In the genomic region with DNA sequence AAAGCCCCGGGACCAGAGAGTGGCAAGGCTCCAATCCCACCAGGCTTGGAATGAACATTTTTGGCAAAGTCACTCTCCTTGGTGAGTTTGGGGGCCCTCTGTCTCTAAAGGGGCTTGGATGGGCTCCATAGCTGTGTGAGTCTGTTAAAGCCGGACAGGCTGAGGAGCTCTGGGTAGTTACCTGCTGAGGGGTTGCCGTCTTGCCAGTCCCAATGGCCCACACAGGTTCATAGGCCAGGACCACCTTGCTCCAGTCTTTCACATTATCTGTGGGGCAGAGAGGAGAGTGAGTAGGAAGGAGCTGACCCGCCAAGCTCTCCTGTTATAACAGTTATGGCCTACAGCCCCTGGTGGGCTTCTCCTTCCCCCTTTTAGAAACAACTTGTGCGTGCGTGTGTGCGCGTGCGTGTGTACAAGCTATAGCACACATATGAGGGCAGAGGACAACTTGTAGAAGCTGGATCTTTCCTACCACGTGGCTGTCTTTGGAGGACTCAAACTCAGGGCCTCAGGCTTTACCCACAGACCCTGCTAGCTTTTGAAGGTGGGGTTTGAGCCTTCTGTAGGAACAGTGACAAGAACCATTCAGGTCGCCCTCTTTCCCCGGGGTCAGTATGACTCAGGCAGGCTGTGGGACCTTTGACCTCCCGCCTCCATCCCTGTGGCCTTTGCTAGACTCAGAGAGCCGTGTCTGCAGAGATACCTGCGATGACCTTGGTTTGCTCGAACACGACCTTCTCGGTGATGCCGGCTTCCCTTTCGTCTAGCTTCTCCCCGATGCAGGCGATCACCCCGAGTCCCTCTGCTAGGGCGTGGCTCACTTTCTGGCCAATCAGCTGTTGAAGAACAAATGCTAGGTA, we compare ENCODE assay signal across 8 mouse cellular contexts. TPM values are rescaled to one million over a fixed set of nuclear protein-coding genes. Genes with fewer than 3 reads are reported as not detected.
DNase-seq lines count a peak whose midpoint lies in the region; ATAC-seq lines count a peak whose summit lies in the region.

No protein-coding gene starts in this region.

- H3K27me3 ChIP-seq in embryonic facial prominence, embryonic 12.5 days = no peaks in the 10 kb centered on the region
- H3K27me3 ChIP-seq in intestine, embryonic 14.5 days (replicated peaks; ENCODE audit: control insufficient read depth, insufficient read depth, low read length) = no peaks in the 10 kb centered on the region
- H3K27me3 ChIP-seq in midbrain, embryonic 15.5 days (replicated peaks) = no peaks in the 10 kb centered on the region

- H3K4me1 ChIP-seq in embryonic facial prominence, embryonic 12.5 days = peaks cover 33% of the 10 kb centered on the region
- H3K4me1 ChIP-seq in intestine, embryonic 14.5 days (replicated peaks; ENCODE audit: control insufficient read depth, insufficient read depth, low read length) = peaks cover 35% of the 10 kb centered on the region
- H3K4me1 ChIP-seq in midbrain, embryonic 15.5 days = peaks cover 39% of the 10 kb centered on the region

- peak overlapping the region; percentile 88 for H3K4me3 ChIP-seq in embryonic facial prominence, embryonic 12.5 days
- H3K4me3 ChIP-seq in intestine, embryonic 14.5 days (ENCODE audit: low read depth, low read length) = peak overlapping the region; percentile 71
- peak overlapping the region; percentile 59; the same call in 1 of the 2 replicates for H3K4me3 ChIP-seq in midbrain, embryonic 15.5 days

- peaks cover 41% of the 10 kb centered on the region for H3K36me3 ChIP-seq in embryonic facial prominence, embryonic 12.5 days
- peaks cover 46% of the 10 kb centered on the region for H3K36me3 ChIP-seq in intestine, embryonic 14.5 days (ENCODE audit: control insufficient read depth, insufficient read depth, low read length)
- H3K36me3 ChIP-seq in midbrain, embryonic 15.5 days (replicated peaks) = peaks cover 4% of the 10 kb centered on the region; the same call in 1 of the 2 replicates

- no peak overlapping the region for H3K9ac ChIP-seq in embryonic facial prominence, embryonic 12.5 days
- peak overlapping the region; percentile 84 for H3K9ac ChIP-seq in intestine, embryonic 14.5 days (ENCODE audit: low read length)
- H3K9ac ChIP-seq in midbrain, embryonic 15.5 days = no peak overlapping the region

- intact Hi-C loops in left cerebral cortex, postnatal 36 days (cut with DNase I) = loop anchor here (2.0 kb wide), 1 partner anchor 43 kb away; the partner anchor contains the start of gene Eno2

- DNase-seq in kidney, adult 9 months = peak; percentile 48
- no peak for DNase-seq in kidney, postnatal 10 days
- DNase-seq in intestine, embryonic 14.5 days (ENCODE audit: low spot score) = no peak
- no peak for DNase-seq in layer of hippocampus, adult 9-11 months
- DNase-seq in left cerebral cortex, postnatal 36 days (ENCODE audit: low spot score in 2 of 2) = no peak

- peak overlapping the region; percentile 61 for H3K4me2 ChIP-seq in embryonic facial prominence, embryonic 12.5 days (replicated peaks)
- H3K4me2 ChIP-seq in intestine, embryonic 14.5 days (ENCODE audit: low read length) = peak overlapping the region; percentile 95
- H3K4me2 ChIP-seq in midbrain, embryonic 15.5 days = peak overlapping the region; percentile 87

- WGBS in embryonic facial prominence, embryonic 12.5 days = 80% methylated on average over 24 of the region's 24 CpGs
- WGBS in intestine, embryonic 14.5 days = 73% methylated on average over 24 of the region's 24 CpGs
- 84% methylated on average over 24 of the region's 24 CpGs for WGBS in midbrain, embryonic 15.5 days

- H3K9me3 ChIP-seq in embryonic facial prominence, embryonic 12.5 days = no peaks in the 10 kb centered on the region
- no peaks in the 10 kb centered on the region for H3K9me3 ChIP-seq in intestine, embryonic 14.5 days (ENCODE audit: control insufficient read depth, low read length)
- no peaks in the 10 kb centered on the region for H3K9me3 ChIP-seq in midbrain, embryonic 15.5 days

- no peak for ATAC-seq in embryonic facial prominence, embryonic 12.5 days (ENCODE audit: insufficient number of reproducible peaks, insufficient read depth, low FRiP score, low TSS enrichment)
- no peak for ATAC-seq in intestine, embryonic 14.5 days (replicated peaks; ENCODE audit: low FRiP score, low TSS enrichment, low read depth)
- ATAC-seq in midbrain, embryonic 15.5 days (replicated peaks) = no peak
- no peak for ATAC-seq in monocyte, adult 5-6 weeks (replicated peaks; ENCODE audit: insufficient number of reproducible peaks, low FRiP score, low TSS enrichment, poor library complexity, severe bottlenecking)

- H3K27ac ChIP-seq in embryonic facial prominence, embryonic 12.5 days = 0 out of 2 replicates have a peak overlapping the region, but pooled peaks have one; percentile 12
- H3K27ac ChIP-seq in intestine, embryonic 14.5 days (ENCODE audit: low read depth) = no peak overlapping the region; the same call in 1 of the 2 replicates
- no peak overlapping the region for H3K27ac ChIP-seq in midbrain, embryonic 15.5 days

RNA-seq across cellular contexts. Expression of gene Tpi1, which starts 2.2 kb away (rescaled TPM):
- 615 and 621 TPM in 2 replicates for polyA plus RNA-seq in embryonic facial prominence, embryonic 12.5 days (2016; fragmentation: Nextera tagmentation; extraction: Ambion mirVana)
- polyA plus RNA-seq in intestine, embryonic 14.5 days (2014; fragmentation: Nextera tagmentation; extraction: Ambion mirVana) = 1,059 and 1,108 TPM in 2 replicates
- 383 and 391 TPM in 2 replicates for polyA plus RNA-seq in midbrain, embryonic 15.5 days (2015; fragmentation: Nextera tagmentation; extraction: Ambion mirVana)
- 71.9 to 103 TPM (median 88.6 TPM) in 3 replicates for total RNA-seq in monocyte, adult 5-6 weeks (2017)
- 100 to 1,000 TPM; 736 to 850 TPM for total RNA-seq in left cerebral cortex, postnatal 36 days (2021)

RNA-seq across cellular contexts. Expression of gene Spsb2, which starts 3.5 kb away (rescaled TPM):
- 7.8 and 10.5 TPM in 2 replicates for polyA plus RNA-seq in embryonic facial prominence, embryonic 12.5 days (2016; fragmentation: Nextera tagmentation; extraction: Ambion mirVana)
- 7.3 and 7.4 TPM in 2 replicates for polyA plus RNA-seq in intestine, embryonic 14.5 days (2014; fragmentation: Nextera tagmentation; extraction: Ambion mirVana)
- 8.8 and 10.1 TPM in 2 replicates for polyA plus RNA-seq in midbrain, embryonic 15.5 days (2015; fragmentation: Nextera tagmentation; extraction: Ambion mirVana)
- total RNA-seq in monocyte, adult 5-6 weeks (2017) = 8.2 to 11.2 TPM (median 10.4 TPM) in 3 replicates
- total RNA-seq in left cerebral cortex, postnatal 36 days (2021) = 1 to 10 TPM; 4.9 TPM

RNA-seq across cellular contexts. Expression of gene Usp5, which starts 17.4 kb away (rescaled TPM):
- polyA plus RNA-seq in embryonic facial prominence, embryonic 12.5 days (2016; fragmentation: Nextera tagmentation; extraction: Ambion mirVana) = 191 and 197 TPM in 2 replicates
- 126 and 127 TPM in 2 replicates for polyA plus RNA-seq in intestine, embryonic 14.5 days (2014; fragmentation: Nextera tagmentation; extraction: Ambion mirVana)
- polyA plus RNA-seq in midbrain, embryonic 15.5 days (2015; fragmentation: Nextera tagmentation; extraction: Ambion mirVana) = 233 and 234 TPM in 2 replicates
- 34.6 to 45.5 TPM (median 35.5 TPM) in 3 replicates for total RNA-seq in monocyte, adult 5-6 weeks (2017)
- 100 to 1,000 TPM; 191 to 199 TPM for total RNA-seq in left cerebral cortex, postnatal 36 days (2021)

RNA-seq across cellular contexts. Expression of gene Cdca3, which starts 17.4 kb away (rescaled TPM):
- polyA plus RNA-seq in embryonic facial prominence, embryonic 12.5 days (2016; fragmentation: Nextera tagmentation; extraction: Ambion mirVana) = 157 and 166 TPM in 2 replicates
- polyA plus RNA-seq in intestine, embryonic 14.5 days (2014; fragmentation: Nextera tagmentation; extraction: Ambion mirVana) = 178 and 183 TPM in 2 replicates
- 23.2 and 32.9 TPM in 2 replicates for polyA plus RNA-seq in midbrain, embryonic 15.5 days (2015; fragmentation: Nextera tagmentation; extraction: Ambion mirVana)
- total RNA-seq in monocyte, adult 5-6 weeks (2017) = 0.32 to 5.8 TPM in 2 of 3 replicates, not detected in the other
- total RNA-seq in left cerebral cortex, postnatal 36 days (2021) = 1 to 10 TPM; 1.5 to 1.8 TPM

RNA-seq across cellular contexts. Expression of gene Gnb3, which starts 28.1 kb away (rescaled TPM):
- polyA plus RNA-seq in embryonic facial prominence, embryonic 12.5 days (2016; fragmentation: Nextera tagmentation; extraction: Ambion mirVana) = 0.58 and 1.0 TPM in 2 replicates
- 2.7 TPM in 2 replicates for polyA plus RNA-seq in intestine, embryonic 14.5 days (2014; fragmentation: Nextera tagmentation; extraction: Ambion mirVana)
- polyA plus RNA-seq in midbrain, embryonic 15.5 days (2015; fragmentation: Nextera tagmentation; extraction: Ambion mirVana) = 2.6 and 2.8 TPM in 2 replicates
- 0.19 TPM in 1 of 3 replicates, not detected in the others for total RNA-seq in monocyte, adult 5-6 weeks (2017)
- total RNA-seq in left cerebral cortex, postnatal 36 days (2021) = under 1 TPM in 1 of 2 experiments, not detected in 1; 0.30 TPM
